Mouse (Mus musculus) lung, embryonic 16.5 days (tissue): ENCODE measurements around the gene Fibin. TPM values are rescaled to one million over a fixed set of nuclear protein-coding genes. Genes with fewer than 3 reads are reported as not detected.
A peak's percentile ranks its signal among the peaks of the same experiment; 100 is the strongest.

Experiments used
- ATAC-seq: fragments of 200-750 bp; cut with Nextera tagmentation; 2 replicates; pipeline ENCODE4 v1.8.0; 2017; ENCODE audit warnings: low read depth, mild to moderate bottlenecking, moderate library complexity
- H3K27ac ChIP-seq: fragments of 300-500 bp; sonication (generic); 2 replicates; pipeline ENCODE4 v1.5.1; 2014; ENCODE audit warnings: mild to moderate bottlenecking, control low read depth, low read length
- H3K27me3 ChIP-seq: fragments of 300-500 bp; sonication (generic); 2 replicates; pipeline ENCODE4 v1.6.1; 2014; ENCODE audit warnings: low read depth, low read length, mixed read lengths; ENCODE audit not compliant: control insufficient read depth, insufficient read depth
- H3K36me3 ChIP-seq: fragments of 300-500 bp; sonication (generic); 2 replicates; pipeline ENCODE4 v1.6.1; 2014; ENCODE audit warnings: low read length; ENCODE audit not compliant: control insufficient read depth, insufficient read depth
- H3K4me1 ChIP-seq: fragments of 300-500 bp; sonication (generic); replicated peaks from 2 replicates; pipeline ENCODE4 v1.6.1; 2014; ENCODE audit warnings: low read length, mixed read lengths; ENCODE audit not compliant: control insufficient read depth, insufficient read depth
- H3K4me2 ChIP-seq: fragments of 300-500 bp; sonication (generic); 2 replicates; pipeline ENCODE4 v1.6.1; 2014; ENCODE audit warnings: low read depth, low read length, control low read depth
- H3K4me3 ChIP-seq: fragments of 300-500 bp; sonication (generic); 2 replicates; pipeline ENCODE4 v1.5.1; 2014; ENCODE audit warnings: mild to moderate bottlenecking, low read length, control low read depth
- H3K9ac ChIP-seq: fragments of 300-500 bp; sonication (generic); 2 replicates; pipeline ENCODE4 v1.6.1; 2014; ENCODE audit warnings: low read length, control low read depth
- H3K9me3 ChIP-seq: fragments of 300-500 bp; sonication (generic); 2 replicates; pipeline ENCODE4 v1.6.1; 2016; ENCODE audit warnings: low read length; ENCODE audit not compliant: control insufficient read depth
- WGBS: fragments of 180-500 bp; shearing (Covaris S2); extraction: QIAGEN DNeasy Blood & Tissue Kit; methylation state at CpG from one replicate; pipeline ENCODE4 v1.1.7; 2014; 5-methylcytosine and 5-hydroxymethylcytosine counted together
- polyA plus RNA-seq: library from polyadenylated mRNA; unstranded; fragments of >200 nt; fragmentation: Nextera tagmentation; extraction: Ambion mirVana; gene quantifications from 2 replicates; pipeline ENCODE4 v1.2.1, GENCODE M21; 2015

Gene Fibin
- polyA plus RNA-seq, 1 experiment from 2014 or later = 61.2 TPM

GRCm38 (mm10) chr2:110367382-110367887 lies 4.5 kb upstream of the Fibin start:
- H3K36me3 ChIP-seq = no peaks in the 10 kb centered on the region
- no peaks in the 10 kb centered on the region for H3K4me1 ChIP-seq
- H3K9me3 ChIP-seq = no peaks in the 10 kb centered on the region
- WGBS = 56% methylated on average over 1 of the region's 1 CpGs
- no peak overlapping the region; the same call in 1 of the 2 replicates for H3K27ac ChIP-seq
- peaks cover under 1% of the 10 kb centered on the region; the same call in 1 of the 2 replicates for H3K27me3 ChIP-seq
- peak; percentile 32; the same call in 1 of the 2 replicates for ATAC-seq
- H3K4me2 ChIP-seq = no peak overlapping the region
- no peak overlapping the region for H3K9ac ChIP-seq
- no peak overlapping the region for H3K4me3 ChIP-seq

- no peak overlapping the region for H3K4me2 ChIP-seq
- no peaks in the 10 kb centered on the region for H3K36me3 ChIP-seq
- H3K9me3 ChIP-seq = no peaks in the 10 kb centered on the region
- no peak overlapping the region for H3K27ac ChIP-seq
- H3K4me3 ChIP-seq = no peak overlapping the region
- no peak for ATAC-seq
- H3K9ac ChIP-seq = no peak overlapping the region
- peaks cover 4% of the 10 kb centered on the region; the same call in 1 of the 2 replicates for H3K27me3 ChIP-seq
- H3K4me1 ChIP-seq = no peaks in the 10 kb centered on the region
These were observed 2.4 kb upstream of the Fibin start for GRCm38 (mm10) chr2:110365401-110365800.

GRCm38 (mm10) chr2:110363855-110364254 lies 872 bp upstream of the Fibin start:
- 44% methylated on average over 3 of the region's 3 CpGs for WGBS
- H3K4me2 ChIP-seq = no peak overlapping the region
- H3K27me3 ChIP-seq = peaks cover 4% of the 10 kb centered on the region; the same call in 1 of the 2 replicates
- no peak overlapping the region for H3K9ac ChIP-seq
- H3K9me3 ChIP-seq = no peaks in the 10 kb centered on the region
- peak overlapping the region; percentile 55 for H3K27ac ChIP-seq
- ATAC-seq = 0 out of 2 replicates have a peak, but pooled peaks have one; percentile 42
- no peaks in the 10 kb centered on the region for H3K4me1 ChIP-seq
- H3K36me3 ChIP-seq = no peaks in the 10 kb centered on the region
- H3K4me3 ChIP-seq = no peak overlapping the region

DNA sequence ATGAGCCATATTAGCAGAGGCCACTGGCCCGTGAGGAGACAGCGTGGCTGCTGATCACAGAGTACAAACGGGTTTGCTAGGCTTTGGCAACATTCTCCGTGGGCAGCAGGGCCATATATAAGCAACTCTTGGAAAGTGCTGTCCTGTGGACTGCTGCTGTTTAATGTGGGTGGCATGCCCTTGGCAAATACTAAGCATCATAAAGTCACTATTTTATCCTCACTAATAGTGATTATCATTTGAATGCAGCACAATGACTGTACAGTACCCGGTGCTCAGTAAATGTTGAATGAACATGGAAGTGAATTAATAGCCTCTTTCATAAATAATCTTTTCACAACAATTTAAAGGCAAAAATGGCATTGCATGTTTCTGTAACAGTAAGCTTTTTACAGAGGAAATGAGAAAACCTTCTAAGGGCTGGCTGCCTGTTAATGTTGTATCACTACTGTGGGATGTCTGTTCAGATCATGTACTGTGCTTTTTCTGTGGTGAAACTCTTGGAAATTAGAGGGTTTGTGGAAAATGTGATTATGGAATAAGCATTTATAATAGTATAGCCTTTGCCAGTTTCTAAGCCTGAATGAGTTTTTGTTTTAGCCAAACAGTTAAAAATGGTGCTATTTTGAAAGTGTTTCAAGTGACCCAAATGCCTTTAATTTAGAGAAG lies 9.5 kb downstream of the Fibin start:
- H3K4me2 ChIP-seq = no peak overlapping the region
- H3K9ac ChIP-seq = no peak overlapping the region
- H3K27ac ChIP-seq = no peak overlapping the region
- no peak for ATAC-seq
- H3K36me3 ChIP-seq = no peaks in the 10 kb centered on the region
- no peaks in the 10 kb centered on the region for H3K4me1 ChIP-seq
- 65% methylated on average over 5 of the region's 5 CpGs for WGBS
- H3K9me3 ChIP-seq = no peaks in the 10 kb centered on the region
- no peaks in the 10 kb centered on the region for H3K27me3 ChIP-seq
- no peak overlapping the region for H3K4me3 ChIP-seq

GRCm38 (mm10) chr2:110351843-110352251 lies 11.1 kb downstream of the Fibin start:
- no peaks in the 10 kb centered on the region for H3K9me3 ChIP-seq
- H3K9ac ChIP-seq = no peak overlapping the region
- H3K4me1 ChIP-seq = no peaks in the 10 kb centered on the region
- no peaks in the 10 kb centered on the region for H3K36me3 ChIP-seq
- no peak overlapping the region for H3K27ac ChIP-seq
- H3K27me3 ChIP-seq = no peaks in the 10 kb centered on the region
- ATAC-seq = no peak
- WGBS = 50% methylated on average over 5 of the region's 5 CpGs
- no peak overlapping the region for H3K4me3 ChIP-seq
- no peak overlapping the region for H3K4me2 ChIP-seq

- Histone ChIP-seq H3K4me1 (no peaks in the 10 kb centered on the region), H3K36me3 (no peaks in the 10 kb centered on the region), H3K9ac (no peak overlapping the region), H3K27ac (no peak overlapping the region), H3K4me2 (no peak overlapping the region), H3K4me3 (no peak overlapping the region), H3K9me3 (no peaks in the 10 kb centered on the region), H3K27me3 (no peaks in the 10 kb centered on the region)
- WGBS = 40% methylated on average over 1 of the region's 1 CpGs
- ATAC-seq = no peak
These were observed 11.6 kb downstream of the Fibin start for GRCm38 (mm10) chr2:110351406-110351805.

GRCm38 (mm10) chr2:110328953-110329352 lies 34.0 kb downstream of the Fibin start:
- no peaks in the 10 kb centered on the region for H3K36me3 ChIP-seq
- H3K4me1 ChIP-seq = no peaks in the 10 kb centered on the region
- H3K27ac ChIP-seq = no peak overlapping the region
- H3K27me3 ChIP-seq = no peaks in the 10 kb centered on the region
- no peak overlapping the region for H3K9ac ChIP-seq
- no peaks in the 10 kb centered on the region for H3K9me3 ChIP-seq
- ATAC-seq = no peak
- H3K4me2 ChIP-seq = no peak overlapping the region
- no peak overlapping the region for H3K4me3 ChIP-seq

- Histone ChIP-seq H3K9ac (no peak overlapping the region), H3K4me1 (no peaks in the 10 kb centered on the region), H3K9me3 (no peaks in the 10 kb centered on the region), H3K36me3 (no peaks in the 10 kb centered on the region), H3K4me3 (no peak overlapping the region), H3K27me3 (no peaks in the 10 kb centered on the region), H3K27ac (no peak overlapping the region), H3K4me2 (no peak overlapping the region)
- 70% methylated on average over 4 of the region's 4 CpGs for WGBS
- no peak for ATAC-seq
These were observed 43.0 kb downstream of the Fibin start for GRCm38 (mm10) chr2:110319949-110320348.

GRCm38 (mm10) chr2:110319266-110319665 lies 43.7 kb downstream of the Fibin start:
- ATAC-seq = no peak
- H3K4me1 ChIP-seq = no peaks in the 10 kb centered on the region
- no peaks in the 10 kb centered on the region for H3K9me3 ChIP-seq
- H3K36me3 ChIP-seq = no peaks in the 10 kb centered on the region
- no peak overlapping the region for H3K4me3 ChIP-seq
- WGBS = 66% methylated on average over 1 of the region's 1 CpGs
- H3K27ac ChIP-seq = no peak overlapping the region
- H3K4me2 ChIP-seq = no peak overlapping the region
- H3K9ac ChIP-seq = no peak overlapping the region
- no peaks in the 10 kb centered on the region for H3K27me3 ChIP-seq
